Mouse (Mus musculus) heart, postnatal 0 days (tissue): ENCODE measurements around the gene Wbp1l. TPM values are rescaled to one million over a fixed set of nuclear protein-coding genes. Genes with fewer than 3 reads are reported as not detected.
A peak's percentile ranks its signal among the peaks of the same experiment; 100 is the strongest.

Experiments
- ATAC-seq: fragments of 200-750 bp; cut with Nextera tagmentation; 2 replicates; pipeline ENCODE4 v1.8.0; 2017; ENCODE audit warnings: low read depth, moderate number of reproducible peaks, moderate library complexity; ENCODE audit not compliant: insufficient read depth
- DNase-seq: peaks from one replicate; pipeline ENCODE4 v3.0.0-alpha.2; 2016; ENCODE audit warnings: low spot score
- H3K27ac ChIP-seq: fragments of 300-500 bp; sonication (generic); 2 replicates; pipeline ENCODE4 v1.5.1; 2014; ENCODE audit warnings: low read depth, mild to moderate bottlenecking
- H3K27me3 ChIP-seq: fragments of 300-500 bp; sonication (generic); 2 replicates; pipeline ENCODE4 v1.6.1; 2014; ENCODE audit warnings: low read length, mixed read lengths; ENCODE audit not compliant: control insufficient read depth, insufficient read depth
- H3K36me3 ChIP-seq: fragments of 300-500 bp; sonication (generic); replicated peaks from 2 replicates; pipeline ENCODE4 v1.6.1; 2014; ENCODE audit warnings: low read length, mixed read lengths; ENCODE audit not compliant: control insufficient read depth, insufficient read depth
- H3K4me1 ChIP-seq: fragments of 300-500 bp; sonication (generic); 2 replicates; pipeline ENCODE4 v1.6.1; 2014; ENCODE audit warnings: antibody characterized with exemption; ENCODE audit not compliant: control insufficient read depth, insufficient read depth
- H3K4me2 ChIP-seq: fragments of 300-500 bp; sonication (generic); 2 replicates; pipeline ENCODE4 v1.6.1; 2014; ENCODE audit warnings: low read depth, mild to moderate bottlenecking, low read length, moderate library complexity
- H3K4me3 ChIP-seq: fragments of 300-500 bp; sonication (generic); 2 replicates; pipeline ENCODE4 v1.5.1; 2014; ENCODE audit warnings: low read depth, low read length
- H3K9ac ChIP-seq: fragments of 300-500 bp; sonication (generic); replicated peaks from 2 replicates; pipeline ENCODE4 v1.6.1; 2014; ENCODE audit warnings: low read depth, low read length, mixed read lengths
- H3K9me3 ChIP-seq: fragments of 300-500 bp; sonication (generic); replicated peaks from 2 replicates; pipeline ENCODE4 v1.6.1; 2016; ENCODE audit warnings: low read length; ENCODE audit not compliant: control insufficient read depth
- CTCF ChIP-seq: IDR thresholded peaks from 2 replicates; pipeline ENCODE4 v1.5.1; 2016; ENCODE audit warnings: antibody characterized with exemption, control low read depth, low read depth
- EP300 ChIP-seq: IDR thresholded peaks from 2 replicates; pipeline ENCODE4 v1.6.1; 2016; ENCODE audit warnings: antibody characterized with exemption, low read depth
- WGBS: fragments of 180-500 bp; shearing (Covaris S2); extraction: QIAGEN DNeasy Blood & Tissue Kit; methylation state at CpG from one replicate; pipeline ENCODE4 v1.1.7; 2014; 5-methylcytosine and 5-hydroxymethylcytosine counted together
- polyA plus RNA-seq: library from polyadenylated mRNA; unstranded; fragments of >200 nt; fragmentation: Nextera tagmentation; extraction: Ambion mirVana; gene quantifications from 2 replicates; pipeline ENCODE4 v1.2.1, GENCODE M21; 2015
- total RNA-seq: library from RNA; depleted of rRNA; stranded (reverse); fragments of >200 nt; gene quantifications from 2 replicates; pipeline ENCODE4 v1.2.3, GENCODE M21; 2014; ENCODE audit warnings: low replicate concordance

The Wbp1l gene
- total and polyA plus RNA-seq, 2 experiments from 2014 or later: 36.4 to 89.7 TPM

- Histone ChIP-seq H3K27me3 (no peaks in the 10 kb centered on the region), H3K4me2 (peak overlapping the region; percentile 4; the same call in 1 of the 2 replicates), H3K9me3 (no peaks in the 10 kb centered on the region), H3K36me3 (no peaks in the 10 kb centered on the region), H3K9ac (0 out of 2 replicates have a peak overlapping the region, but pooled peaks have one; percentile 0), H3K27ac (peak overlapping the region; percentile 74), H3K4me3 (no peak overlapping the region), H3K4me1 (peaks cover 79% of the 10 kb centered on the region)
- 30% methylated on average over 14 of the region's 14 CpGs for WGBS
- ATAC-seq (no peak), DNase-seq (peak; percentile 53)
- TF ChIP-seq CTCF (no peak), EP300 (no peak)
These were observed 21.3 kb downstream of the Wbp1l start for GRCm38 (mm10) chr19:46620016-46620808.

DNA sequence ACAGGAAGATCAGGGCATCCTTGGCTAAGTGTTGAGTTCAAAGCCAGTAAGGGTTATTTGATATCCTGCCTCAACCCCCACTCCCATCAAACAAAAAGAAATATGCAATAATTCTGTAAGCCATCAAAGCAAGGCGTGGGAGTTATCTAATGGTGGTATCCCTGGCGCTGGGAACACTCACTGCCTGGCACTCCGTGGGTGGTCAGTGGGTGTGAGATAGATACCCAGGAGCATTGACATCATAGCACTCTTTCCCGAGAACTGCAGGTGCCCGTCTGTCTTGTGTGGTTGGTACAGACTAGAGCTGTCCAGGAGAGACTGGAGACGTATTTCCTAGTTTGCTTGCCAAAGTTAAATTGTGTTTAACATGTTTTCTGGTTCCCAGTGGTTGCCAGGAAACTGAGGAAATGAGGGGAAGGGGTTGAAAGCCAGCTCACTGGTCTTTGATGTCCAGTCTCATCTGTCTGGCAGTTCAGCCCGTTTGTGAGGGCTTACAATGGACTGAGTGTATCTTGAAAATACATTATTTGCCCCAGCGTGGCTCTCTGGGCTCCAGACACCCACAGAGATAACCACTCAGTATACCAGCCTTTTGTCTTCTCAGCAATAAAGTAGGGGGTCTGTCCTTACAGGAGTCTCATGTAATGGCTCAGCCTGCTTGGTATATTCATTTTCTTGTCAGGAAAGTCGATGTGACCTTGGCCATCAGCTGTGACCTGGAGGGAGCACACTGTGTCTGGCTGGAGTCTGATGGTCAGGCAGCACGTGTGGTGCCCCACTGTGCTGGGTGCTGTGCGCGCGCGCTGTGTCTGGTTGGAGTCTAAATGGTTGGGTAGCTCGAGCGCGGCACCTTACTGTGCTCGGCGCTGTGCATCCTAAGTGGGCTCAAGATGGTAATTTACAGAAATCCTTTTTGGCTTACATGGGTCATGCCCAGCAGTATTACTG lies 22.6 kb downstream of the Wbp1l start:
- 65% methylated on average over 19 of the region's 19 CpGs for WGBS
- no peaks in the 10 kb centered on the region for H3K36me3 ChIP-seq
- no peaks in the 10 kb centered on the region for H3K9me3 ChIP-seq
- H3K9ac ChIP-seq: no peak overlapping the region; the same call in 1 of the 2 replicates
- H3K4me3 ChIP-seq: no peak overlapping the region
- H3K4me1 ChIP-seq: peaks cover 83% of the 10 kb centered on the region
- 0 out of 2 replicates have a peak overlapping the region, but pooled peaks have one; percentile 4 for H3K4me2 ChIP-seq
- H3K27ac ChIP-seq: peak overlapping the region; percentile 96
- DNase-seq (no peak), ATAC-seq (no peak)
- H3K27me3 ChIP-seq: no peaks in the 10 kb centered on the region
- TF ChIP-seq EP300 (no peak), CTCF (no peak)

- H3K9ac ChIP-seq: peak overlapping the region; percentile 72
- peak overlapping the region; percentile 78 for H3K4me2 ChIP-seq
- ATAC-seq (no peak), DNase-seq (peak; percentile 37)
- no peaks in the 10 kb centered on the region for H3K27me3 ChIP-seq
- H3K9me3 ChIP-seq: no peaks in the 10 kb centered on the region
- no peaks in the 10 kb centered on the region for H3K36me3 ChIP-seq
- peaks cover 82% of the 10 kb centered on the region for H3K4me1 ChIP-seq
- H3K27ac ChIP-seq: peak overlapping the region; percentile 96
- peak overlapping the region; percentile 51 for H3K4me3 ChIP-seq
- 14% methylated on average over 12 of the region's 12 CpGs for WGBS
- TF ChIP-seq CTCF (no peak), EP300 (no peak)
These were observed 23.8 kb downstream of the Wbp1l start for GRCm38 (mm10) chr19:46622659-46623193.

GRCm38 (mm10) chr19:46623194-46623667 lies 24.3 kb downstream of the Wbp1l start:
- peak overlapping the region; percentile 96 for H3K27ac ChIP-seq
- ATAC-seq (peak; percentile 65), DNase-seq (peak; percentile 92)
- WGBS: 5% methylated on average over 16 of the region's 16 CpGs
- no peaks in the 10 kb centered on the region for H3K9me3 ChIP-seq
- H3K27me3 ChIP-seq: no peaks in the 10 kb centered on the region
- peak overlapping the region; percentile 78 for H3K4me2 ChIP-seq
- peak overlapping the region; percentile 51 for H3K4me3 ChIP-seq
- peak overlapping the region; percentile 72 for H3K9ac ChIP-seq
- TF ChIP-seq EP300: 0 out of 2 replicates have a peak, but pooled peaks have one; percentile 14
- no peak for TF ChIP-seq CTCF
- peaks cover 82% of the 10 kb centered on the region for H3K4me1 ChIP-seq
- no peaks in the 10 kb centered on the region for H3K36me3 ChIP-seq
